Mouse (Mus musculus): ENCODE data around the gene Gm45713.
"Not testable (repeated sequence)": the region's sequence is repeated elsewhere in the genome, so short reads cannot be mapped to it uniquely, and the experiment has no call there.

GRCm38 (mm10) chr7:45153052-45153451, 17.0 kb upstream of the Gm45713 start:
- TF ChIP-seq ZC3H11A (IDR thresholded peaks at IDR 0.05; ENCODE audit: borderline replicate concordance, low read depth, low read length); ZNF384 (IDR thresholded peaks at IDR 0.05; ENCODE audit: low read depth, low read length); CHD2 (IDR thresholded peaks at IDR 0.05; ENCODE audit: low read depth, low read length); HCFC1 (IDR thresholded peaks at IDR 0.05; ENCODE audit: borderline replicate concordance, insufficient read depth, low read length); MAFK (IDR thresholded peaks at IDR 0.05; ENCODE audit: insufficient read depth, low read depth, low read length): not testable (repeated sequence)

All from ES-E14 (cell line).